Mouse (Mus musculus) frontal cortex, adult 2 months (tissue): ENCODE measurements at regions not wholly inside any gene's neighbourhood (a gene's known extent, or its start where the extent isn't known, plus 50 kb on each side); places are given as distances from the start of the nearest gene placed in this dataset.

Source experiments
- DNase-seq, 2 experiments: peaks; one replicate each; pipeline ENCODE4 v3.0.0; 2022; ENCODE audit warnings: low spot score in 1 of 2; ENCODE audit errors: extremely low spot score in 1 of 2

DNA sequence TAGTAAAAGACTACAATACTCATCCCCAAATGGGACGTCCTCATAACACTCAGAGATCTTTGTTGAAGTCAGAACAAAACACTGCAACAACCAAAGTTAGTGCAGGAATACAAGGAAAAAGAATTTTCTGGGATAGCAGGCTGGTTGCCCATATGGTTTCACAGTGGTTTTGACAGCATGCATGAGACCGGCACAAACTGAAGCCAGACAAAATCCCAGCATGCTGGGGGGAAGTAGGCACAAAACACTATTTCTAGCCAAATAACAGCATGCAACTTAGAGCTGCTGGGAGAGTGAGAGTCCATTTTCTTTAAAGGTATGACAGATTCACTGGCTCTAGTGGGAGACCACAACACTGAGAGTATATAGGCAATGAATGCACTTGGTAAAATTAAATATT lies 619.1 kb upstream of the Manea start:
- DNase-seq = no peak

DNA sequence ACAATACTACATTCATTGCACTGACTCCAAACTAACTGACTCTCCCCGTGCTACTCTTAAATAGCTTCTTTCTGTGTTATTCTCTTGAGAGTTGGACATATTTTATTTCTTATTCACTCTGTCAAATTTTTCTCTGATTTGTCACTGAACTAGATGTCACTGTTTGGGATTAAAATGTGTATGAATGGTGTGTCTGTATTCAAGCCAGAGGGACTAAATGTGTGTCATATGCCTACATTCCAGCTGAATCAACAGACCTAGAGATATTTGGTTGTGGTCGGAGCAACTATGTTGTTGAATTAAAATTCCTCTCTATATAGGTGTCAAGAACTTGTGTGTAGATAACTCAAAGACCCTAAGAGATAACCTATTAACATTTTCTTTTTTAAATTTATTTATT lies 618.2 kb upstream of the Manea start:
- no peak for DNase-seq

DNA sequence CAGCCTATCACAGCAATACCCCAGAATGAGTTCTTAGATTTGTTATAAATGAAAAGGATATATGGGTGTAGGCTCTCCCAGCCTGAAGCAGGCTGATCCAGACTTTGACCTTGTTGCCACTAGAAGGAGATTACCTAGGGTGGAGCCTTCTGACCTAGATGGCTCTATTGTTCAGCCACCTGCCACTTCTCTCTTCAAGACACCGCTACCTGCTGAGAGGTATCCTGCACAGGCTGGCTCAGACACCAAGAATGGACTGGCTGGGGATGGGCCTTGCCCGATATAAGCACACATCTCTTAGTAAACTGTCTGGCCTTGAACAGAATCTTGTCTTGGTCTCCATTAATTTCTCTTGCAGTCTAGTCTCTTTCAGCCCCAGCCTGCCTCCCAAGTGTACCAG lies 597.9 kb upstream of the Manea start:
- no peak for DNase-seq

DNA sequence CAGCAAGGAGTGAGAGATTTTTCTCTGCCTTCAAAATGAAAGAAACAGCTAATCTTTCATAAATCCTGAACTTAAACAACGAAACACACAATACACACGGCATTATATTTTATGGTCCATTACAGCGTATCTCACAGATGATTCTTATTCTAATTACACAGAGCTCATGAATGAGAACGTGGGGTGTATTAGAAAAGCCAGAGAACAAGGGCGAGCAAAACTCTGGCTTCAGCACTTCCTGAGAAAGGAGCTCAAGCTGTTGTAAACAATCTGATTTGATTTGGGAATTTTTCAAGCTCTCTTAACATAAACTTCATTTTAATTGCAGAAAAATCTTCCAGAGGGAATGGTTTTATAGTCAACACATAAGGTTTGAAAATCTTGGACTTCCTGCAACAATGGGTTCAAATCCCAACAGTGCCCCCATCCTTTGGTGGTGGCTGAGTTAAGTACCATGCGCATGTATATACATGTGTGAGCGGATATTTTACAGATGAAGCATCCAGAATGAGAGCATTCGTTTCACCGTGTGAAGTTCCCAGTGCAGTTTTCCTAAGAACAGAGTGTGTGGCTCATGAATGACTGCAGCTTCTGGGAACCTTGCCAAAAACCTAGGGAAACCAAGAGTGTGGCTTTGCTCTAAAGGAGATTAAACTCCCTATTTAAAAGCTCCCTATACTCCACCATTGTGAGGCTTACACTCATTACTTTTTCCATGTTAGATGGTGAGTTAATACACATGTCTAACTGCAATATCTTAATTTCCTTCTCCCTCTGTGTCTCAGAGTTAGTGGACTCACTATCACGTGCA lies 587.5 kb upstream of the Manea start:
- DNase-seq = peak; percentile 60 to 86

DNA sequence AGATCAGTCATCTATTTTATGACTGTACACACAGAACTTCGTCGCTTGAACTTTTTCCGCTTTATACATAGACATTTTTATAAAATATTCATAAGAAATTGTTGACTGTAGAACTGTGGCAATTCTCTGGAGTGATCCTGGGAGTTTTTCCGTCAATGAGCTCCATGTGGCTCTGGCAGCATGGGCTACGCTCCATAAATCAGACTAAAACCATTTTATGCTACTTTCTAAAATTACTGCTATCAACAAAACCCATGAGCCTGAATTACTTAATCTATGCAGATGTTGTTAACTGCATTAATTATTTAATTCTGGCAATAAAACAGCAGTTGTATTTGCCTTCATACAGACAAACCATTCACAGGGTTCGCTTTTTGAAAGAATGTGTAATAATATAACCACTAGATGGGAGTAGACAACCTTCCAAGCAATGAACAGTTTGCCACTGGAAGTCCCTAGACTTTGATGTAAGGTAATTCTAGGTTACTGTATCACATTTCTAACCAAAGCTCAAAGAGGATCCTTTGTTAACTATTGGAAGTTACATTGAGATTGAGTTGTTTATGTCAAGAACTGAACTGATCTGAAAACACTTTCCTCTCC lies 583.3 kb upstream of the Manea start:
- DNase-seq = peak in 1 of 2 experiments; percentile 65

DNA sequence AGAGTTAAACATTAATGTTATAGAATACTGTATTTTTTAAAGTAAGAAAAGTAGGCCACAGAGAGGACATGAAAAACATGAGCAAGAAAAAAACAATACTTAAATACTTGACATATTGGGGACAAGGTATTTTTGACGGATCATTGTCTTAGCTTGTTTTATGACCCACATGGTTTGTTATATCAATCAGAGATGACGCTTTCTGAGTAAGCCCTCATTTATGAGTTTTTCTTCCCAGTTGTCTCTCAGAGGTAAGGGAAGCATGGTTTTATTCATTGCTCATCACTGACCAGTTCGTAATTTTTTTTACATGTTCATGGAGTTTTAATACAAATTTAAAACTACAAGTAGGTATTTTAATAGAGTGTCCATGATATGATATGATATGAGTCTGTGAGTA lies 579.4 kb upstream of the Manea start:
- no peak for DNase-seq

DNA sequence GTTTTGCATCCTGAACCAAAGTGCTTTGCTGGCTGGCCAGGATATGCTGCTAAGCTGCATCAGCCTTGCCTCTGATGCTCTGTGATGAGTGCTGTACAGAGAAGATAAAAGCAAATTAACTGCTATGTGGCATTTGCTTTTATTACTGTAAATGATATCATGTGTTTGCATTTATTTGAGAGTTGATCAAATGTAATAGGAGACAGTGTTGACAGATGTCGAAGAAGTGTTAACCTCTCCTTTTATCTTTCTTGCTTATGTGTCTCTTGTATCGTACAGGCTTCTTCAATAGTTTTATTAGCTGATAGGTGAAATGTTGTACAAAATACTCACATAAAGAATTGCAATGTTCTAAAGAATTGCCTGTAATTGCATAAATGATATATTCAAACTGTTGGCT lies 541.8 kb upstream of the Manea start:
- DNase-seq = no peak

DNA sequence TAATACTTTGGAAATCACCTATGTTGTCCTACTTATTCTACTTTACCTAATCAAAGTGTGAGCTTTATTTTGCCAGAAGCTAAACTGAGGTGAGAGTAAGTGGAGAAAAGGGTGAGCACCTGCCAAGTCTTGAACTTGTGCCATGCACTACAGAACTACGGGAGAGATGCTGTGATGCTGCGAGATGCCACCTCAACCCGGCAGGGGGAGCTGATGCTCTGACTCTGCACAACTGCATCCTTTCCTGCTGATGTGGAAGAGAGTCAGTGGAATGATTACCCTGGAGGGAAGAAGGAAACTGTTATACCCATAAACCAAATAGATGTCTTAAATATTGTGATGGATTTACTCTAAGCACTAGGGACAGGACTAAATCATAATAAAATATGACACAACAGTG lies 532.3 kb upstream of the Manea start:
- no peak for DNase-seq

DNA sequence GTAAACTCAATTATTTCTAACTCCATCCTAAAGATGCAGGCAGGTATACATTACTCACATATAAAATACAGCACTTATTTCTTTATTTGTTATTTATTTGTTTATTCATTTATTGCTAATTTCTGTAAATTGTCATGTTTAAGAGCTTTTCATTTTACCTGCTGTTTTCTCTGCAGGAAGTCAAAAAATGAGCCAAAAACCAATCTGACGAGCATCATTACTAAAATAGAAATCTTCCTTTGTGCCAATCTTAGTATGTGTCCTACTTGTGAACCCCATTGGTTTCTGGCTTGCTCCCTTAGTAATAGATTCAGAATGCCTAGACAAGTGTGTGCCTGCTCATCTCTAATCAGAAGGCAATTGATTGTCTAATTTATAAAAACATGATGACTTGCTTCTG lies 495.1 kb upstream of the Manea start:
- no peak for DNase-seq

DNA sequence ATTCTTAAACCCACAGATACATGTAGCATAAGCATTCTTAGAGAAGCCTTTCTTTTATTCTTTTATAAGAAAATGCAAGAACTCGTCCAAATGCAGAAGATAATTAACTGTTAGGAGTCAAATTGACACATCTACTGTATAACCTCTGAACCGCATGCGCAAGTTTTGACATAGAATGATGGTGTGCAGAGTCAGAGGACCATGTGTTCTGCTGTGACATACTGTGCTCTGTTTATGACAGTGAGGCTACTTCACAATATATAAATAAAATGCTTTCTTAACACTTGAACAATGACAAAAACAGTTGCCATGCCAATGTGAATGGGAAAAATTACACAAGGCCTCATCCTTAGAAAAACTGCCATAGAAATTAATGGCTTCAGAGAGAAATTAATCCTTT lies 454.1 kb upstream of the Manea start:
- DNase-seq = no peak

DNA sequence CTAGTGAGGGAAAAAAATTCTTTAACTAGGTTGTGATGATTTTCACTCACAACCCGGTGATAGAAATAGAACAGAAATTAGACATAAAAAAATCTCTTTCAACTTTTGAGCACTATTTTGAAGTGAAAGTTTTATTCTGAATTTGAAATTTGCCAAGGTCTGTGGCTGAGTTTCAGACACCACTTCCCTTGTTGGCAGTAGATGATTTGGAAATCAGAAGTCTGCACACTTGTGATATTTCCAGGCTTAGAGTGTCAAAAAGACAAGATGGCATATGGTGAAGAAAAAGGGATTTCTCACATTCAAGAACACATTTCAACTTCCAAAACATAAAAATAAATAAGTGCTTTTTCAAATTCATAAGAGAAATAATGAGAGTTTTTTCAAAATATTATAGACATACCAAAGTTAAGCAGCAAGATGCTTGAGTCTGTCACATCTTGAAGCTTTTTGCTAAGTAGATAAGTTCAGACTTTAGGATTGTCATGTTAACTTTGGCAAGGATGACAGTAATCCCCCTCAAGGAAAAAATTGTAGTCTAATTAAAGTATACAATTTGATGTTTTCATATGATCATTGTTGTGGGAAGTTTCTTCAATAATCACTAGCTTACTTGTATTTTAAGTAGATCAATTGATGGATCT lies 446.6 kb upstream of the Manea start:
- peak; percentile 10 to 51 for DNase-seq

DNA sequence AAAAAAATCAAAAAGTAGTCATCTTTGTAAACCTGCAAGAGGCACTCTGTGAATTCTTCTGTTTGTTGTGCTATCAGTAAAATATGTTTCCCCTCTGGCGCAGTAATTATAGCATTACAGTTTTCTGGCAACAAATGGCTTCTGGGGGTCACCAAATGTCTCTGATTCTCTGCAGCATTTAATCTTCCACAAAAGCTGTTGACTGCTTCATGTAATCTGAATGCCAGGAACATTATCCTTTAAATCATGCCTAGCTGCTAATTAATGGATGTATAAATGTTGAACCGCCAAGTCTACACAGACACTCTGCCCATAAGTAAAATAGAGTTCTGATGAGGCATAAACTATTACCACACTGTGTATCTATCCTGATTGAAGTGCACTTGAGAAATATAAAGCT lies 421.2 kb upstream of the Manea start:
- no peak for DNase-seq

DNA sequence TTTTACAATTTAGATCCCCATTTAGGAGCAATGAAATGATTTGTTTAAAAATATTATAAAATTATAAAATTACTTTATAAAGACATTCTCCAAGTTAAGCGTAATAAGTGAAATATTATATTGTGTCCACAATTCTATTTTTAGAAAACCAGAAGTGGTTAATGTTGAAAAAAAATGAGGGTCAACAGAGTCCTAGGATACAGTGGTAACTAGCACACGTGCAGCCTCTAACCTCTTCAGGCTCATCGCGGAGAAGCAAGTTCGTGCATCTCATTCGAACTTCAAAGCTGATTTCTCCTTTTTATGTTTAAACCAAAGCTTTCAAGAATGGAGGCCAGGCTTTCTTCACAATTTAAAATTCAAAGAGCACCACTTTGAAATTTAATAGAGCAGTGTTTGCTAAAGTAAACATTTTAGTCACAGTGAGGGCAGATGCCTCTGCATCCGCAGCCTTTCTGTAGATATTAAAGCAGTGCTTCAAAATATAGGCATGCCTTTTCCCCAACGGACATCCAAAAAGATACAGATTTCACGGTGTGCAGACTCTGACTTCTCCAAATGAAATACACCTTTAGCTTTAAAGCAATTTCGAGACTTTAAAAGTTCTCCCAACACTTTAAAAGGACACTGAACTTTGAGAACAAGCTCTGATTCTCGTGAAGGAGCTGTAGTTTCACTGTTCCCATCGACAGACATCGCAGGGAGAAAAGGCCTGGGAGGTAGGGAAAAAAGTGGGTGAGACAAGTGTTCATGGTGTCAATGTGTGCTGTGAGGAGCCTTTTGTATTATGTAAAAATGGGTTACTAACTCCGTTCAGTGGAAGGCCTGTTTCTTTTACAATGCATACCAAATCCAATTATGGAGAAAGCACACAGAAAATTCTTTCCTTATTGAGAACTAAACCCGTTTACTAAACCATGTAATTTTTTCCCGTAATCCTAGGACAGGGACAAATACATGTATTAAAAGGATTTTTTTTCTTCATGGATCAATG lies 419.8 kb upstream of the Manea start:
- DNase-seq = no peak

DNA sequence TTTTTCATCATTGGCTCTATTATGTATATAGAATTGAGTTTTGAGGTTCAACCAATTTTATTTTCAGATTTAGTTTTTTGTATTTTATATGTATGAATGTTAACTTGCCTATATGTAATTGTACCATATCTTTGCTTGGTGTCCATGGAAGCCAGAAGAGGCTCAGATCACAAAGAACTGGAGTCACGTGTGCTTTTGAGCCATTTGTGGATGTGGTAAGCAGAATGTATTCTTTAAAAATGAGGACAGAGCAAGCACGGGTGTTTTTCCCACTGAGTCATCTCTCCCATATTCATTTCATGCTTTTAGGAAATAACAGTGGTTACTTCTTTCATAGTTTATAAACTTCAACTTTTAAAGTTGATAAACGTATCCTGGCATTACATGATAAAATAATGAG lies 394.1 kb upstream of the Manea start:
- DNase-seq = no peak

DNA sequence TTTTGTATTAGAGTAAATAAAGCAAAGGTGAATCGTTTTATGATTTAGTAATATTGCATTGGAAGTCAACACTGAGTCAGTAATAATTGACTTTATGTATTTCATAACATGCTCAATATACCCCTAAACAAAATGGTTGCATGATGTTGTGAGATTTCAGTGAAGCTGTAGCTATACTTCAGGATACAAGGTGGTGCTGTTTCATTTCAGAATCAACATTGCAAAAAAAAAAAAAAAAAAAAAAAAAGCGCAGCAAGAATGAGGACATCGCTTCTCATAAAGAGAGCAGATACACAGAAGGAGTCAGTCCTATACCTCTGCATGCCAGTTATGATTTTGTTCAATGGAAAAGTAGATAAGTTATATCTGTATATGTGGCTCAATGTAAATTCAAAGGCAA lies 389.7 kb upstream of the Manea start:
- no peak for DNase-seq

DNA sequence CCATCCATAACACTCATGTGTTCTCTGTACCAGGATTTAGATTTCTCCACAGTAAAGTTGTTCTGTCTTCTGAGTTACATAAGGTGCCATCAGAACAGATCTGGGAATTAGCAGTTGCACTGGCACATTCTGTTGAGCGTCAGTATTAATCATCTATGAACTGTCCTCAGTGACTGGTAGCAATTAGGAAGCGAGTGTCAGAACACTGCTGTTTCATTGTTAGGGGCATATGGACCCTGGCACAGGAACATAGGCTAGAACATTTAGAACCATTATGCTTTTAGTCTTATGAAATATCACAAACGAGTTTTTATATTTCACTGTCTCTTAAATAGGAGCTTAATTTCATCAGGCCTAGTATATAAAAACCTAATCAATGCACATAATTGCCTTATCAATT lies 367.7 kb upstream of the Manea start:
- no peak for DNase-seq

DNA sequence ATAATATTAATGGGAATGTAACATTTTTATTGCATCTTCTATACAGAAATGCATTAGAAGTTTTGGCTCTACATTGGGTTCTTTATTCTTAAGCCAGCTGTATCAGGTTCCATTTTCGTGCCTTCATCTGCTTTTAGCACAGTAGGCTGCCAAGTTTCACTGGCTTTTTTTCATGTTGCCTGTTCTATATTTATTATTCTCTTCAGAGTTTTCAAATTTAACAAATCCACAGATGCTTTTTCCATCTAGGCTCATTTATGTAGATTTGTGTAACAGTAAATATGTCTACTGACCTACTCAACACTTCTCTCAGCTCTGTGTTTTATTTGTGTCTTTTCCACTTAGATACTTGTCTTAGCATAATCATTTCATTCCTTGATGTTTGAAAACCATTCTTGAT lies 363.3 kb upstream of the Manea start:
- peak; percentile 57 to 80 for DNase-seq

DNA sequence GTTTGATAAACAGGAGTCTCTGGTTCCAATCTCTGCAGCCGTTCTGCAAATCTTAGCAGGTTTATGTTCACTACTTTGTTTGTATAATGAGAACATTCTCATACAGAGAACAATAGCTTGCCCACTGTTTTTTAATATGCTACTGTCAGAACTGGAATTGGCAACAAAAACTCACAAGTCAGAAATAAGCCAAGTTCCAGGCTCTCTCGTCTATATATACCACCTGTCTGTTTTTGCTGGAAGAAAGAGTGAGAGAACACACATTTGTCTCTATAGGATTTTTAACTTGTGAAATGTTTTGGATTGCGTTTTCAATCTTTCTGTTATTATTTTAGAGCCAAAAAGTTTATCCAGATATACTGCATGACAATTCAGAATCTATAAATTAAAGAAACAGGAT lies 349.3 kb upstream of the Manea start:
- no peak for DNase-seq
